Mouse (Mus musculus) adrenal gland, adult (tissue): ENCODE measurements at regions not wholly inside any gene's neighbourhood (a gene's known extent, or its start where the extent isn't known, plus 50 kb on each side); places are given as distances from the start of the nearest gene placed in this dataset.

Source experiments
- DNase-seq, 2 experiments: peaks; one replicate each; pipeline ENCODE4 v3.0.0; 2022 to 2023; ENCODE audit warnings: low spot score in 1 of 2; ENCODE audit not compliant: inconsistent age in 2 of 2

GRCm38 (mm10) chr10:106113083-106113482 is 271.9 kb upstream of the Mettl25 start:
- DNase-seq, result no peak

- DNase-seq, result no peak
Observed at GRCm38 (mm10) chr10:106114743-106115486, 273.7 kb upstream of the Mettl25 start.

GRCm38 (mm10) chr10:106121826-106122225 is 280.6 kb upstream of the Mettl25 start:
- no peak for DNase-seq

GRCm38 (mm10) chr10:106122952-106123351 is 281.8 kb upstream of the Mettl25 start:
- DNase-seq, result no peak

GRCm38 (mm10) chr10:106172131-106172530 is 298.0 kb upstream of the Ppfia2 start:
- DNase-seq, result no peak

GRCm38 (mm10) chr10:106174433-106174832 is 295.7 kb upstream of the Ppfia2 start:
- no peak for DNase-seq

- no peak for DNase-seq
Observed at GRCm38 (mm10) chr10:106179651-106180050, 290.5 kb upstream of the Ppfia2 start.

GRCm38 (mm10) chr10:106202566-106202965 is 267.6 kb upstream of the Ppfia2 start:
- no peak for DNase-seq

GRCm38 (mm10) chr10:106224251-106224650 is 245.9 kb upstream of the Ppfia2 start:
- no peak for DNase-seq

- no peak for DNase-seq
Observed at GRCm38 (mm10) chr10:106242180-106242579, 228.0 kb upstream of the Ppfia2 start.

- no peak for DNase-seq
Observed at GRCm38 (mm10) chr10:106254106-106254505, 216.0 kb upstream of the Ppfia2 start.

GRCm38 (mm10) chr10:106259811-106260210 is 210.3 kb upstream of the Ppfia2 start:
- DNase-seq, result no peak

GRCm38 (mm10) chr10:106273335-106273734 is 196.8 kb upstream of the Ppfia2 start:
- no peak for DNase-seq

- no peak for DNase-seq
Observed at GRCm38 (mm10) chr10:106289951-106290350, 180.2 kb upstream of the Ppfia2 start.

- no peak for DNase-seq
Observed at GRCm38 (mm10) chr10:106290736-106291135, 179.4 kb upstream of the Ppfia2 start.

- DNase-seq, result no peak
Observed at GRCm38 (mm10) chr10:106295501-106295900, 174.6 kb upstream of the Ppfia2 start.

- no peak for DNase-seq
Observed at GRCm38 (mm10) chr10:106335166-106335565, 135.0 kb upstream of the Ppfia2 start.

GRCm38 (mm10) chr10:106351663-106352062 is 118.5 kb upstream of the Ppfia2 start:
- no peak for DNase-seq

- no peak for DNase-seq
Observed at GRCm38 (mm10) chr10:106375653-106376052, 94.5 kb upstream of the Ppfia2 start.

GRCm38 (mm10) chr10:106376161-106376560 is 94.0 kb upstream of the Ppfia2 start:
- DNase-seq, result no peak

GRCm38 (mm10) chr10:106380628-106381027 is 89.5 kb upstream of the Ppfia2 start:
- DNase-seq, result peak in 1 of 2 experiments; percentile 18

- DNase-seq, result peak in 1 of 2 experiments; percentile 6
Observed at GRCm38 (mm10) chr10:106408705-106409104, 61.4 kb upstream of the Ppfia2 start.

GRCm38 (mm10) chr10:106413181-106413580 is 57.0 kb upstream of the Ppfia2 start:
- DNase-seq, result peak in 1 of 2 experiments; percentile 11
